Mouse (Mus musculus): ENCODE measurements around the gene Cfap77. TPM values are rescaled to one million over a fixed set of nuclear protein-coding genes. Genes with fewer than 3 reads are reported as not detected.
A peak's percentile ranks its signal among the peaks of the same experiment; 100 is the strongest.

The Cfap77 gene
- polyA plus RNA-seq, 1 experiment from 2014 or later: 0.28 TPM

DNA sequence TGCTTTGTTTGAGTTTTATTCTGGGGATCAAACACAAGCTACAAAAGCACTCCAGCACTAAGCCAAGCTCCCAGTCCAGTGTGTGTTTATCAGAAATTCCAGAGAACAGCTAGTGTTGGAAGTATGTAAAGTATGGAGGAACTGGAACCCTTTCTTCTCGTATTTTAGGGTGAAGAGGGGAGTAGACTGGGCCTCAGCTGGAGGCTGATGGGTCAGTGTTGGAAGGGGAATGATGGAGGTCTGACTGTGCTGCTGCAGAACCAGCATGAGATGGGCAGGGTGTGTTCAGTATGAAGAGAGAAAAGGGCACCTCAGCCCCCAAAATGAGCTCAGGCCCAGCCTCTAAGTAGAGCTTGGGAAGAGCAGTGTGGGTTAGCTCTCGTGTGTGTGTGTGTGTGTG, 21.4 kb upstream of the Cfap77 start:
- ATAC-seq (ENCODE audit: low FRiP score, low read depth): no peak
- H3K9ac ChIP-seq: no peak overlapping the region
- peaks cover 83% of the 10 kb centered on the region for H3K36me3 ChIP-seq
- H3K4me2 ChIP-seq (replicated peaks): no peak overlapping the region
- H3K4me3 ChIP-seq: no peak overlapping the region
- no peaks in the 10 kb centered on the region for H3K4me1 ChIP-seq
- H3K27ac ChIP-seq: no peak overlapping the region
- H3K27me3 ChIP-seq (replicated peaks): no peaks in the 10 kb centered on the region
- no peaks in the 10 kb centered on the region for H3K9me3 ChIP-seq
- WGBS: 86% methylated on average over 2 of the region's 2 CpGs

DNA sequence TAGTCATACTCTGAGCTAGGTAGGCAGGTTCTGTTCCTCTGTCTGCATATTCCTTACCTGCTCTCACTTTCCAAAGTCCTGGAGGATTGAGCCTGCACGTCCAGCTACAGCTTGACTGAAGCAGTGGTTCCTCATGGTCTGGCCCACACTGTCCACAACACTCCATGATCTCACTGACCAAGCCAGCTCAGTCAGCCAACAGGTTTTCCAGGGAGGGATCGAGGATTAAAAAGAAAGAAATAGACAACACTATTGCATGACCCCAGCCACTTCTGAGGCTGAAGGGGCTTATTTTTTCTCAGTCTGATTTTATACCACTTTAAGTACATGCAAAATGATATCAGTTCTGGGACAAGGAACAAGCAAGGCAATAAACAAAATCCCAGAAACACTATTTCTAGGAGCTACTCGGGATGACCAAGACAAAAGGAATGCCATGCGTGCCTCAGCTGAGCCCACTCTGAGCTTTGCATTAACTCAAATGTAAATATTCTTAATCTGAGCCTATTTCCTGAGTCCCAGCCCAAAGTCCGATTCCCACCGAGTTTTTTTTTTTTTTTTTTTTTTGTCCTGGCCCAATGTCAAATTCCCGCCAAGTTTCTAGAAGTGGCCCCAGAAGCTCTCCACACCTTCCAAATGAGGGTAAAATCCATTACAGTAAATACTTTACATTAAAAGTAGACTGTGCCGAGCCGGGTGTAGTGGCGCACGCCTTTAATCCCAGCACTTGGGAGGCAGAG, 20.6 kb upstream of the Cfap77 start:
- Histone ChIP-seq H3K4me3 (no peak overlapping the region), H3K27ac (no peak overlapping the region), H3K9ac (no peak overlapping the region), H3K9me3 (no peaks in the 10 kb centered on the region), H3K4me1 (no peaks in the 10 kb centered on the region), H3K4me2 (replicated peaks) (no peak overlapping the region), H3K27me3 (replicated peaks) (no peaks in the 10 kb centered on the region), H3K36me3 (peaks cover 83% of the 10 kb centered on the region)
- no peak for ATAC-seq (ENCODE audit: low FRiP score, low read depth)
- 93% methylated on average over 11 of the region's 11 CpGs for WGBS

DNA sequence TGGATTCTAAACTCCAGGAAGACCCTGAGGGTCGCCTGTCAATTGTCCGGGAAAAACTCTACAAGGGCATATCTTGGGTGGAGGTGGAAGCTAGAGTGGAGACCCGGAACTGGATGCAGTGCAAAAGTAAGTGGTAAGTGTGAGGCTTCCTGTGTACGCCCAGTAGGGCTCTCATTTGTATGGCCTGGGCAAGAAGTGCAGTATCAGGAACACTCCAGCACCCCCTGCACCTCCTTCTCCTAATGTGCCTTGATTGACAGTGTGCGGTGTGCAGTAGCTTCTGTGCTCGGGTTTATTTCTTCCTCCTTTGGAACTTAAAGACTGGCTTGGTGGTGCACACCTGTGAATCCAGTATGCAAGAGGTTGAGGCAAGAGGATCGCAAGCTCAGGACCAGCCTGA, 19.8 kb upstream of the Cfap77 start:
- 94% methylated on average over 7 of the region's 7 CpGs for WGBS
- ATAC-seq (ENCODE audit: low FRiP score, low read depth): no peak
- H3K9me3 ChIP-seq: no peaks in the 10 kb centered on the region
- H3K27ac ChIP-seq: no peak overlapping the region
- H3K36me3 ChIP-seq: peaks cover 81% of the 10 kb centered on the region
- H3K27me3 ChIP-seq (replicated peaks): no peaks in the 10 kb centered on the region
- no peak overlapping the region for H3K4me2 ChIP-seq (replicated peaks)
- no peak overlapping the region for H3K4me3 ChIP-seq
- H3K9ac ChIP-seq: no peak overlapping the region
- H3K4me1 ChIP-seq: no peaks in the 10 kb centered on the region

DNA sequence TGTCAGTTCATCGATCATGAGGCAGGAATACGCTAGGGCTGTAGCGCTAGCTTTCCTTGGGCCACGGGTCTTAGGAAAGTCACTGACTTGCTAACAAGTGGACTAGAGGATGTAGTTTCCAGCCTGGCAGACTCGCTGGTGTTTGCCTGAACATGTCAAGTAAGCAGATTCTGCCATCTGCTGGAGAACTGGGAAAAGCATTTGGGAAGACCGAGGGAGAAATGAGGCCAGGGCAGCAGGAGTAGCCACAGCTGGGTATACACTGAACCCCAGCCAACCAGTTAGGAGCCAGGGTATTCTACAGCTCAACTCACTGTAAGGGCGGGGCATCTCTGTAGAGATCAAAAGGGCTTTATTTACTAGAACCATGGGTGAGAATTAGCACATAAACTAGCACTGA, 11.5 kb upstream of the Cfap77 start:
- Histone ChIP-seq H3K27me3 (replicated peaks) (no peaks in the 10 kb centered on the region), H3K4me2 (replicated peaks) (no peak overlapping the region), H3K27ac (no peak overlapping the region), H3K9ac (no peak overlapping the region), H3K9me3 (no peaks in the 10 kb centered on the region), H3K36me3 (peaks cover 41% of the 10 kb centered on the region), H3K4me1 (no peaks in the 10 kb centered on the region), H3K4me3 (no peak overlapping the region)
- WGBS: 59% methylated on average over 7 of the region's 7 CpGs
- no peak for ATAC-seq (ENCODE audit: low FRiP score, low read depth)

DNA sequence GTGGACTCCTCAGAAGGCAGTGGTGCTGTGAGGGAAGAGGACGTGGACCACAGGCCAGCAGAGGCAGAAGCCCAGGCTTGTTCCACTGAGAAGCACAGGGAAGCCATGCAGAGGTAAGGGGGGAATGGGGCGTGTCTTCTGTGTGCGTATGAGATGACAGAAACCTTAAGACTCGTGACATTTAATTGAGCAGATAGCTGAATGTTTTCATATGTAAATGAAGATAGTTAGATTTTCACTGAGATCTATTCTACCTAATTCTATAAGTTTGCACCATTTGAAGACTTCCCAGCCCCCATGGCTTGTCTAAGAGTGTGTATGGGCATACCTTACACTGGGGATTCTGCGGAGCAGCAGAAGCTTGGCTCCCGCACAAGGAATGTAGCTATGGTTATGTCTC, 10.9 kb upstream of the Cfap77 start:
- Histone ChIP-seq H3K4me1 (peaks cover 6% of the 10 kb centered on the region; the same call in 1 of the 2 replicates), H3K9me3 (no peaks in the 10 kb centered on the region), H3K27ac (no peak overlapping the region), H3K4me2 (replicated peaks) (no peak overlapping the region), H3K4me3 (no peak overlapping the region), H3K36me3 (peaks cover 34% of the 10 kb centered on the region), H3K9ac (no peak overlapping the region), H3K27me3 (replicated peaks) (no peaks in the 10 kb centered on the region)
- 89% methylated on average over 6 of the region's 6 CpGs for WGBS
- ATAC-seq (ENCODE audit: low FRiP score, low read depth): no peak

DNA sequence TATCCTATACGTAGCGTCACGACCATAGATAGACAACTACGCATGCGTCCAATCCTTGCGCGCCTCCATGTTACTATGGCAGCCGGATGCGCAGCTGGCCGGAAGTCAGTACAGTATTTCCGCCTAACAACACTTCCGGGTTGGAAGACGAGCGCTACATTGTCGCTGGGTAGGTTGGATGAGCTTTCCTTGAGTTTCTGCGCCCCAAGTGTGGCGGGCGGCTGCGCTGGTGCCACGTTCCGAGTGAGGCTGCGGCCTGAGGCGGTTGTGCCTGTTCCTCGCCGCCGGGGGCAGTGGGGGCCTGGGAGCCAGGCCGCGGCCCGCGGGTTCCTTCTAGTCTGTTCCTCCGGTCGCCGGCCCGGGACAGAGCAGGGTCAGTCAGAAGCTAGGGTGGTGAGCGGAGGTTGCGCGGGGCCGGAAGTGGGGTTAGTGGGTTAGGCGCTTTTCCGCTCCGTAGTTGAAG, 5.3 kb upstream of the Cfap77 start, which contains the start of gene Ttf1:
Gene Ttf1, plus strand, starts transcription at position 128 of the 463 bp plus-strand sequence.
- H3K27me3 ChIP-seq (replicated peaks): peaks cover 4% of the 10 kb centered on the region; the same call in 1 of the 2 replicates
- peak within 1 kb of the TSS; percentile 84 for H3K4me2 ChIP-seq (replicated peaks)
- H3K4me3 ChIP-seq: peak within 1 kb of the TSS; percentile 96
- ATAC-seq (ENCODE audit: low FRiP score, low read depth): peak; percentile 94
- H3K9me3 ChIP-seq: no peaks in the 10 kb centered on the region
- H3K27ac ChIP-seq: peak within 1 kb of the TSS; percentile 82
- H3K36me3 ChIP-seq: no peaks in the 10 kb centered on the region
- peak within 1 kb of the TSS; percentile 75 for H3K9ac ChIP-seq
- H3K4me1 ChIP-seq: peaks cover 8% of the 10 kb centered on the region; the same call in 1 of the 2 replicates
- WGBS: under 1% methylated on average over 41 of the region's 41 CpGs

DNA sequence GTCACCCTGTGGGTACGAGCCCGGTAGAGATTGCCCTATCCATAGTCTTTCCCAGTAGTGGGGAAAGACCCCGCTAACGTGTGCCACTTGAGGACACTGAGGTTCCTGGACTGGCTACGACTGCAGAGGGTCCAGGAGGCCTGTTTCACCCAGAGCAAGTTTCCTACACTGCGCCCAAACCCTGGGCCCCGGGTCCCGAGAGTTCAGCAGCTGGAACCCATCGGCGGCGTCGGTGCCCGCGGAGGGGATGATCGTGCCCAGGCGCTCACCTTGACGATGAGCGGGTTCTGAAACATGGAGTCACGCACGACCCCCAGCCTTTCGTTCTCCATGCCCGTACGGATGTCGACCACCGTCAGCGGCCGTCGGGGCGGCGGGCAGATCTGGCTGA, 326 bp downstream of the Cfap77 start:
- H3K36me3 ChIP-seq: no peaks in the 10 kb centered on the region
- H3K27me3 ChIP-seq (replicated peaks): peaks cover 22% of the 10 kb centered on the region
- H3K9me3 ChIP-seq: no peaks in the 10 kb centered on the region
- WGBS: 2% methylated on average over 30 of the region's 30 CpGs
- peaks cover 8% of the 10 kb centered on the region for H3K4me1 ChIP-seq
- peak overlapping the region; percentile 43 for H3K4me3 ChIP-seq
- peak overlapping the region; percentile 52; the same call in 1 of the 2 replicates for H3K9ac ChIP-seq
- no peak; the same call in 1 of the 2 replicates for ATAC-seq (ENCODE audit: low FRiP score, low read depth)
- H3K4me2 ChIP-seq (replicated peaks): peak overlapping the region; percentile 83
- H3K27ac ChIP-seq: no peak overlapping the region

DNA sequence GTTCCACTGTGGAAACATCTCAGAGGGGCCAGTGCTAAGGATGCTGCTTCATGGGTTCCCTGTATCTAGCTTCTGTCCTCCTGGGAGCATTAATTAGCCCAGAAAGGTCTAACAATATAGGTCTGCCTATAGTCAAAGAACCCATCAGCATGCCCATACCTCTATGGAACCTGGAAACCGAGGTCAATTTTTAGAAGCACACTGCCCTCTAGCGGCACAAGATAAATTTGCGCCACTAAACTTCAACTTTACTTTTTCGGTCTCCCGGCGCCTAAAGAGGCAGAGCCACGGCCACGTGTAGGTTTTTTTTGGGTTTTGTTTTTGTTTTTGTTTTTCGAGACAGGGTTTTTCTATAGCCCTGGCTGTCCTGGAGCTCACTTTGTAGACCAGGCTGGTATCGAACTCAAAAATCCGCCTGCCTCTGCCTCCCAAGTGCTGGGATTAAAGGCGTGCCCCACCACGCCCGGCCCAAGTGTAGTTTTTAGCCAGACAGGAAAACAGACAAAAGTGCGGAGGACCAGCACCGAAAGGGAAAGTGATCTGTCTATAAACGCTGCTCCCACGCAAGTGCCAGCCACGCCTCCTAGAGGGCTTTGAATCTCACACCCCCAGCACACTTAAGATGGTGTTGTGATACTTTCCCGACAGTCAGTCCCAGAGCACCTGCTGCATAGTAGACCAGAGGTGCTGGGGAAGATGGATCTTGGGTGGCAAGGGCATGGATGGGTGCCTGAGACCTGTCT, 893 bp downstream of the Cfap77 start:
- H3K9me3 ChIP-seq: no peaks in the 10 kb centered on the region
- no peak overlapping the region for H3K9ac ChIP-seq
- WGBS: 4% methylated on average over 20 of the region's 20 CpGs
- peak overlapping the region; percentile 83 for H3K4me2 ChIP-seq (replicated peaks)
- H3K27ac ChIP-seq: no peak overlapping the region
- H3K4me1 ChIP-seq: peaks cover 8% of the 10 kb centered on the region
- peak; percentile 44 for ATAC-seq (ENCODE audit: low FRiP score, low read depth)
- peak overlapping the region; percentile 43 for H3K4me3 ChIP-seq
- no peaks in the 10 kb centered on the region for H3K36me3 ChIP-seq
- H3K27me3 ChIP-seq (replicated peaks): peaks cover 28% of the 10 kb centered on the region

DNA sequence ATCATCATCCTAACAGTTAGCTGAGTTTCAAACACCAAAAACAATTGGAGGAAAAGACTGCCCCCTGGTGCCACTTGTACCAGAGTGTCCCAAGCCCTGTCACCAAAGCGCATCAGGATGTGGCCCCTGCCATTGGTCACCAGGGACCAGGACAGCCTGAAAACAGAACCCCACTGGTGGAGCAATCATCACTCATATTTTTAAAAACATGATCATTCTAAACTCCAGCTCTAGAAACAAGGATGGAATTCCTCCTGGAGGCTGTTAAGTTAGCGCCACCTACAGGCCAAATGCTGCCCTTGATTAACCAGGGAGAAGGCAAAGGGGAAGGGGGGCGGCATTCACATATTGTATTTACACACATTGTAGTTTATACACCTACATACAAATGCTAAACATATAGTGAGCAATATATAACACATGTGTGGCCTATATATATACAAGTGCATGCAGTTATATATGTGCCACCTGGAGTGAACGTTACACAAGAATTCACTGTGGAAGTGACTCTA, 1.9 kb downstream of the Cfap77 start:
- 0 out of 2 replicates have a peak, but pooled peaks have one; percentile 48 for ATAC-seq (ENCODE audit: low FRiP score, low read depth)
- no peak overlapping the region for H3K4me3 ChIP-seq
- no peaks in the 10 kb centered on the region for H3K36me3 ChIP-seq
- peaks cover 32% of the 10 kb centered on the region for H3K27me3 ChIP-seq (replicated peaks)
- H3K9ac ChIP-seq: no peak overlapping the region
- H3K4me1 ChIP-seq: peaks cover 8% of the 10 kb centered on the region
- H3K4me2 ChIP-seq (replicated peaks): no peak overlapping the region
- WGBS: 30% methylated on average over 4 of the region's 4 CpGs
- no peaks in the 10 kb centered on the region for H3K9me3 ChIP-seq
- no peak overlapping the region for H3K27ac ChIP-seq

DNA sequence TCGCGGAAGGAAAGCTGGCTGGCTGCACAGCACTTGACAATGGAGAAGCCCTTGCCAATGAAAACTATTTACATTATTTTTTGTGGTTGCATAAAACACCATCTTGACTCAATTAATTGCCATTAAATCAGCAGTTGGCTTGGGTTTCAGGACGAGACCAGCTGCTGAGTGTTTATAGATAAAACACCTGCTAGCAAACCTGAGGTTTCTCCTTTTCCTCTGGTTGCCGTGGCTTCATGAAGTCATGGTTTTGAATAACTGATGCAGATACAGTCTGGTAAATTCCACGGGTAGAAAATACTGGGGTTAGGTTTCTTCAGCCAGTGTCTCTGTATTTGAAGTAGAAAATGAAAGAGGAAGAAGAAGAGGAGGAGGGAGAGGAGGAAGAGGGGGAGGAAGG, 2.9 kb downstream of the Cfap77 start:
- ATAC-seq (ENCODE audit: low FRiP score, low read depth): no peak
- WGBS: 68% methylated on average over 5 of the region's 5 CpGs

DNA sequence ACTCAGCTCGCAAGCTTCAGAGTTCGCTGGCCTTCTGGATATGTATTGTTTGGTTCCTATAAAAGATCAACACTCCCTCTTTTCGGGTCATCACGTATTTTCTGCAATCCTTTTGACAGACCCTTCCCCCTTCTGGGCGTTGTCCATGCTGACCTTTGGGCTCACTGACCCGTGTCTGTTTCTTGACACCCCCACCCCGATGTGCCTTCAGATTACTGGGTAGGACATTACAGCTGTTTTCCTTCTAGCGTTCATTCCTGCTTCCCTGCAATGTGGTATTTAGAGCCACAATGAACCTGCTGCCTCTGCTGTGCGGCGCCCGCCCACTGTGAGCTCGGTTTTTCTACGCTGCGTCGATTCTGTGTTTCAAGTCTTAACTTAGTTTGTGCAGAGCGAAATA, 8.7 kb downstream of the Cfap77 start:
- ATAC-seq (ENCODE audit: low FRiP score, low read depth): no peak
- H3K9me3 ChIP-seq: no peaks in the 10 kb centered on the region
- WGBS: 18% methylated on average over 16 of the region's 16 CpGs
- no peak overlapping the region for H3K27ac ChIP-seq
- peak overlapping the region; percentile 4; the same call in 1 of the 2 replicates for H3K4me2 ChIP-seq (replicated peaks)
- peaks cover 53% of the 10 kb centered on the region for H3K27me3 ChIP-seq (replicated peaks)
- H3K4me3 ChIP-seq: no peak overlapping the region
- H3K4me1 ChIP-seq: peaks cover 8% of the 10 kb centered on the region; the same call in 1 of the 2 replicates
- no peaks in the 10 kb centered on the region for H3K36me3 ChIP-seq
- no peak overlapping the region for H3K9ac ChIP-seq

More for the DNA sequence above, 2.9 kb downstream of the Cfap77 start:
- no peak overlapping the region for H3K4me3 ChIP-seq
- H3K36me3 ChIP-seq: no peaks in the 10 kb centered on the region
- H3K27me3 ChIP-seq (replicated peaks): peaks cover 36% of the 10 kb centered on the region
- no peaks in the 10 kb centered on the region for H3K9me3 ChIP-seq
- peaks cover 8% of the 10 kb centered on the region for H3K4me1 ChIP-seq
- H3K9ac ChIP-seq: no peak overlapping the region
- H3K27ac ChIP-seq: no peak overlapping the region
- no peak overlapping the region for H3K4me2 ChIP-seq (replicated peaks)

DNA sequence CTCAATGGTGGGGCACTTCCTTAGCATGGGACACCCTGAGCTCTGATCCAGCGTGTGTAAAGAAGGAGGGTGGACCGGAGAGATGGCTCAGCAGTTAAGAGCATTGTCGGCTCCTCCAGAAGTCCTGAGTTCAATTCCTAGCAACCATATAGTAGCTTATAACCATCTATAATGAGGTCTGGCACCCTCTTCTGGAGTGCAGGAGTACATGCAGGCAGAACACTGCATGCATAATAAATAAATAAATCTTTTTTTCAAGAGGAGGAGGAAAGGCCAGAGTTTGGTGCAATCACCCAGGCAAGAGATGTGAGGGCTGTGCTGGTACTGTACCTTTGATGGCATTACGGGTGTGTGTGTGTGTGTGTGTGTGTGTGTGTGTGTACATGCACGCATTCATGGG, 12.7 kb downstream of the Cfap77 start:
- Histone ChIP-seq H3K36me3 (no peaks in the 10 kb centered on the region), H3K4me2 (replicated peaks) (no peak overlapping the region), H3K27me3 (replicated peaks) (peaks cover 57% of the 10 kb centered on the region), H3K9ac (no peak overlapping the region), H3K4me3 (no peak overlapping the region), H3K9me3 (no peaks in the 10 kb centered on the region), H3K4me1 (peaks cover 10% of the 10 kb centered on the region; the same call in 1 of the 2 replicates), H3K27ac (no peak overlapping the region)
- no peak for ATAC-seq (ENCODE audit: low FRiP score, low read depth)
- 88% methylated on average over 5 of the region's 5 CpGs for WGBS
